Mouse (Mus musculus) small intestine, adult 2 months (tissue): ENCODE measurements at regions not wholly inside any gene's neighbourhood (a gene's known extent, or its start where the extent isn't known, plus 50 kb on each side); places are given as distances from the start of the nearest gene placed in this dataset.

ENCODE experiments used
- CTCF ChIP-seq: fragments of 200-500 bp; IDR thresholded peaks from 2 replicates; pipeline ENCODE4 v1.5.1; 2012; ENCODE audit warnings: low read depth, mild to moderate bottlenecking, control low read depth, inconsistent platforms, low read length, moderate library complexity, mixed read lengths; ENCODE audit not compliant: insufficient replicate concordance, insufficient read length; ENCODE audit errors: extremely low read depth
- POLR2A ChIP-seq: fragments of 200-500 bp; IDR thresholded peaks from 2 replicates; pipeline ENCODE4 v1.6.1; 2012; ENCODE audit warnings: low read depth, mild to moderate bottlenecking, control low read depth, inconsistent platforms, low read length, moderate library complexity

DNA sequence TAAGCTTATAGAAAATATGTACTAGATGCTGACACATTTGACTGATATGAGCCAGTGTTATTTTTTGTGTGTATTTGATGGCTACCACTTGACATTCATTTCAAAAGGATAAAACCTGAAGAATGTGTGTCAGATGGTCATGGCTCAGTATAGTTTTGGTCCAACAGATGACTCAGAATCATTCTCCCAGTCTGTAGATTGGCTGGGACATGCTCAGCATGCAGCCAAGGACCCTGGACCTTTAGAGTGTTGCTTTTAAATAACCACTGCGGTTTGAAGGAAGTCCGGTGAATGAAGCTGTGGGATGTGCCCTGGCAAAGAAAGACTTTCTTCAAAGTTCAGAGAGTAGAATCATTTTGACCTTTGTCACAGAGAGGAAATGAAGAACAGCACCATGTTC is 584.6 kb downstream of the Gm43517 start:
- no peak for TF ChIP-seq POLR2A
- TF ChIP-seq CTCF: no peak
